Mouse (Mus musculus) G1E-ER4 (cell line): ENCODE data around the gene Znhit1. TPM values are rescaled to one million over a fixed set of nuclear protein-coding genes. Genes with fewer than 3 reads are reported as not detected.

ENCODE experiments used
- GATA1 ChIP-seq: IDR thresholded peaks from one replicate; pipeline ENCODE4 v1.8.0; 2012; ENCODE audit warnings: low read length, inconsistent platforms
- polyA plus RNA-seq: library from polyadenylated mRNA; stranded (reverse); fragments of >175 nt; gene quantifications from 2 replicates; pipeline ENCODE4 v1.2.3, GENCODE M21; 2012

Znhit1 gene
- polyA plus RNA-seq: 236 and 308 TPM in 2 replicates

DNA sequence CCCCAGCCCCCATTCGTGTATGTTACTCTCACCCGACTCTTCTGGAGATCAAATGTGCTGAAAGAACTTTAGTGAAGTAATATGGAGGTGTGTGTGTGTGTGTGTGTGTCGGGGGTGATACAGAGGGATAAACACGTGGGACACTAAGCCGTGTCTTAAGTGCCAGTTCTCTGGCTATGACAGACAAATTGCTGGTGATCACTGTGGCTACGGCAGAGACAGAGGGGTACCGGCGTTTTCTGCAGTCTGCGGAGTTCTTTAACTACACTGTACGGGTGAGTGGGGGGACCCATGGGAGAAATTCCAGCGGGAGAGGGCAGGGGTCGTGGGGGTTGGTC, at the start of gene Znhit1:
Gene Znhit1 (minus strand): TSS at position 88 of the 338 bp plus-strand sequence.
- no peak for TF ChIP-seq GATA1

- TF ChIP-seq GATA1: no peak
Measured at GRCm38 (mm10) chr5:137036211-137036610, 48.4 kb upstream of the Znhit1 start.

- no peak for TF ChIP-seq GATA1
Measured at GRCm38 (mm10) chr5:137032641-137033074, 44.8 kb upstream of the Znhit1 start.

DNA sequence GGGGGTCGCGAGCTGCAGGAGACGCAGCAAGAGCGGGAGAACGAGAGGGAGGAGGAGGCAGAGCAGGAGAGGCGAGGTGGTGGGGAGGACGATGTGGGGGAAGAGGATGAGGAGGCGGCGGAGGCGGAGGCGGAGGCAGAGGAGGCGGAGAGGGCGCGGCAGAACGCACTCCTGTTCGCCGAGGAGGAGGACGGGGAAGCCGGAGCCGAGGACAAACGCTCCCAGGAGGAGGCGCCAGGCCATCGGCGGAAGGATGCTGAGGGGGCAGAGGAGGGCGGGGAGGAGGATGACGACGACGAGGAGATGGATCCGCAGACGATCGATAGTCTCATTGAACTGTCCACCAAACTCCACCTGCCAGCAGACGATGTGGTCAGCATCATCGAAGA, 44.2 kb upstream of the Znhit1 start:
- TF ChIP-seq GATA1: no peak

GRCm38 (mm10) chr5:137031076-137032032, 43.5 kb upstream of the Znhit1 start:
- TF ChIP-seq GATA1: no peak

GRCm38 (mm10) chr5:137030416-137030810, 42.6 kb upstream of the Znhit1 start:
- no peak for TF ChIP-seq GATA1

DNA sequence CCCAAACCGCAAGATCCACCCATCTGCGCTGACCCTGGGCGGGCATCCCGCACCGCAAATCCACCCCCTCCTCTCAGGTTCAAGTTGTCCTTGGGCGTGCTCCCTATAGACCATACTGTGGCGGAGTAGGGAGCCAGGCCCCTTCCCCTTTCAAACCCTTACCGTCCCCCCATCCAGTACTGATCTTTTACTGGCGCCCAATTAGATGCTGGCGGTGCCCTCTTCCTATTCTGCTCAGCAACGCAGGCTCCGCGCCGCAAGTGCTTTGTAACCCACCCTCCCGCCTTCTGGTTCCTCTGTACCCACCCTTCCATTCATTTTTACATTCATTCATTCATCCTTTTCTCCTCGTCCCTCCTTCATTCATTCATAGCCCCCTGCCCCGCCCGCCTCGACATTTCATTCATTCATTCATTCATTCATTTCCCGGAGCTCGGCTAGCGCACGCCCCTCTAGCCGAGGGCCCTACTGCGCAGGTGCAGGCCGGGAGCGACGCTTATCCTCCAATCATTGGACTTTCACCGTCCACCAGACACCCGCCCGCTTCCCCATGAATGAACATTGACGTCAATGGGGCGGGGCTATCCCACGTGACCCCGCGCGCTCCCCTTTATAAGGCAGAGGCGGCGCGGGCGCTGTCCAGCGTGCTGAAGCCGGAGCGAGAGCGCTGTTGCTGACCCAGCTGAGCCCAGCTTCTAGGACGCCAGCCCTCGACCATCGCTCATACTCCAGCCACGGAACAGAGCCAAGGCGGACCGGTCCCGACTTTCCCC, 42.0 kb upstream of the Znhit1 start:
- TF ChIP-seq GATA1: no peak

GRCm38 (mm10) chr5:137029273-137029585, 41.4 kb upstream of the Znhit1 start:
- no peak for TF ChIP-seq GATA1

DNA sequence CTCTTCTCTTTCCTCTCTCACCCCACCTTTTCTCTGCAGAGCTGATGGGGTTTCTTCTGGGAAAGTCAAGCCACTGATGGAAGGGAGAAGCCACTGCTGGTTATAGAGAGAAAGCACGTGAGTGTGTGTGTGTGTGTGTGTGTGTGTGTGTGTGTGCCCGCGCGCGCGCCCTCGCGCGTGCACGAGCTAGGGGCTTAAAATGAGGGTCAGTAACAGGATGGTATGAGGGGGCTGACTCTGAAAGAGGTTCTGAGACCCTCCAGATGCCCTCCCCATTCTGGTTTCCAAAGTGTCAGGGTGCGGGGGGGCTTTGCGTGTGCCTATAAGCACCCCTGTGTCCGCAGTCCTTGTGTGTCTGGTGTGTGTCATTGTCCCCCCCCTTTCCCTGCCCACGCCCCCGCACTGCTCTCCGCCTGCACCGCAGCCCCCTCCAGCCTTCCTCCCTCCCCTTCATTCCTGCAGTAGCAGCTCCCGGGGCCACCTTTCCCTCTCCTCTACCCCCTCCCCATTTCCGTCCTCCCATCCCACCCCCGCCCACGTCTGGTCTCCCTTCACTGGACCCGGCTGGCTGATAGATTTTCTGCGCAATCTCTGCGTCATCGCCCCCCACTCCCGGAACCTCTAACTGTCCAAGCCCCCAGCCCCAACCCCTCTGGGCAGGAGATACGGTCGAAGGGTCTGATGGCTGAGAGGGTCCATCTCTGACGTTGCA, 40.9 kb upstream of the Znhit1 start:
- TF ChIP-seq GATA1: no peak

DNA sequence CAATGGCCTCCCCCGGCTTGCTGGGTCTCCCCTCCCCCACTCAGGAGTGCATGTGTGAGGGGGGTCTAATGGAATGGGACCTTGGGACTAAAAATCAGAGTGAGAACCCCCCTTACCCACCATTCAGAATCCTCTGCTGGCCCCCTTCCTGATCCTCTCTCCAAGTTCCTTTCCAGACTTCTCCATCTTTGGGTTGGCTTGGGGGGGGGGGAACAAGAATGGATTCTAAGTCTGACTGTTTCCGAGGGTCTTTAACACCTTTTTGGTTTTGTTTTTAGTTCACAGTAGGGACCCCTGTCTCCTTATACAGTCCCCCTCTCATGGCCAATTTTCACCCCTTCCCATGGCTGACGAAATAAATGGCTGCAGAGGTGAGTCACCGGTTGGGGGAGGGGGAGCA, 38.3 kb upstream of the Znhit1 start, which contains the start of gene Vgf:
Gene Vgf (plus strand): TSS at position 301 of the 400 bp plus-strand sequence.
- TF ChIP-seq GATA1: no peak

GRCm38 (mm10) chr5:137025132-137025531, 37.3 kb upstream of the Znhit1 start:
- TF ChIP-seq GATA1: no peak

GRCm38 (mm10) chr5:137024318-137024717, 36.5 kb upstream of the Znhit1 start:
- TF ChIP-seq GATA1: no peak

DNA sequence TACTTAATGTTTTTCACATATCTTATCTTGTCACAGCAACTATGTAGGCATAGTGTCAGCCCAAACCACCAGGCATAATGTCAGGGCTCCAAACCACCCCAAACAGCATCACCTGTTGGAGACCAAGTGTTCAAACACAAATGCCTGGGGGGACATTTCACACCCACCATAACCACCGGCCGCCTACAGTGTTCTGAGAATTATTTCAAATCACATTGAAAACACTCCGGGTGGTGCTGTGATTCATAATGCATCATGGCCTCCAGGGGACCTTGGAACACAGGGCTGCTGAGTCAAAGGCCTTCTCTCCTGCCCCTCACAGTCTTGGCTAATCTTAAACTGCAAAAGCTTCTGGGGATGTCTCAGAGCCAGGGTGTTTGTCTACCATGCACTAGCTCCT, 28.1 kb upstream of the Znhit1 start:
- no peak for TF ChIP-seq GATA1

GRCm38 (mm10) chr5:137012401-137012950, 24.7 kb upstream of the Znhit1 start:
- no peak for TF ChIP-seq GATA1

DNA sequence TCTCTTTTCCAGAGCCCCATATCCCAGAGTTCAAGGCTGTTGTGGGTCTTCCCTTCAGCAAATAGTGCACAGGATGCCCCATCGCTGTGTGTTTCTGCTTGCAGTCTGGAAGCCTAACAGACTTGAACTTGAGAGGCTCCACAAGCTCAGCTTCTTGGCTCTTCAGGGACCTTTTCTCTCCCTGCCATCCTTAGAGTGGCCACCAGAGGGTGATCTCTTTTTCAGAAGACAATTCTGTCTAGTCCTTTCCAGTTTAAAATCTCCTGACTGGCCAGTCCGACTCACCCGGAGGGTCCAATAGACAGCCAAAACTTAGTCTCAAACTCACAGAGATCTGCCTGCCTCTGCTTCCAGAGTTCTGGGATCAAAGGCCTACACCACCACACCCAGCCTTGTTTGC, 22.2 kb upstream of the Znhit1 start:
- TF ChIP-seq GATA1: no peak

GRCm38 (mm10) chr5:137007276-137007675, 19.5 kb upstream of the Znhit1 start:
- no peak for TF ChIP-seq GATA1
